Mouse (Mus musculus) left cerebral cortex, adult 6 months (tissue): Measurements from ENCODE around the gene Shpk. TPM values are rescaled to one million over a fixed set of nuclear protein-coding genes. Genes with fewer than 3 reads are reported as not detected.

Source experiments
- long read RNA-seq, 2 experiments: library from polyadenylated mRNA; unstranded; transcript quantifications; one replicate each; pipeline ENCODE4 v2.0.0; 2019 to 2020
- polyA plus RNA-seq: library from polyadenylated mRNA; unstranded; fragments of <200 nt; fragmentation: Nextera tagmentation; gene quantifications from 2 replicates; pipeline ENCODE4 v1.2.3, GENCODE M21; 2021

Shpk gene
- 1.3 and 1.4 TPM in 2 replicates for polyA plus RNA-seq
- long read RNA-seq, experiment 1, transcript Shpk-201 (7 exons, 2,808 nt) = major isoform, 17 of 23 reads
- long read RNA-seq, experiment 1, partial matches to known transcripts = 4 of 23 reads
- long read RNA-seq, experiment 1, other reads (novel, unspliced or antisense) = 2 of 23 reads
- long read RNA-seq, experiment 2, partial matches to known transcripts = 1 of 5 reads
- long read RNA-seq, experiment 2, other reads (novel, unspliced or antisense) = 0 of 5 reads

DNA sequence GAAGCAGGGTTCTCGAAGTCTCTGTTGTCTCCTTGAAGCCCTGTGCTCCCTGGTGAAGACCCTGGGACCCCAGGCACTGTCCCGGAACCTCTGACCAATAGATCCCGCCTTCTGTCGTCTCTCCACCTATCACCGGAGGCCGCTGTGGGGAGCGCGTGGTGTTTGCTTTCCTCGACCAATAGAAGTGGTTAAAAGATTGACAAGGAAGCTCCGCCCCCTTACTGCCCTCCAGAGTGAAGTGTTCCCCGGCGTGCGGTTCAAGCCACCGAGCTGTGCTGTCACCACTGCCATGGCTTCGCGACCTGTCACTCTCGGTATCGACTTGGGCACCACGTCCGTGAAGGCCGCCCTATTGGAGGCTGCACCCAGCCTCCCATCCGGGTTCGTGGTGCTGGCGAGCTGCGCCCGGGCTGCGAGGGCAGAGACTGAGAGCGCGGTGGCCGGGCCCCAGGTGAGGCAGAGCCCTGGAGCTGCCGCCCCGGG is at the start of gene Shpk:
Gene Shpk, plus strand, starts transcription at position 231 of the 483 bp plus-strand sequence.

GRCm38 (mm10) chr11:73159957-73160810 is 39.1 kb upstream of the Shpk start, which contains the start of gene P2rx5:
P2rx5 (plus strand) TSS chr11:73160421.

DNA sequence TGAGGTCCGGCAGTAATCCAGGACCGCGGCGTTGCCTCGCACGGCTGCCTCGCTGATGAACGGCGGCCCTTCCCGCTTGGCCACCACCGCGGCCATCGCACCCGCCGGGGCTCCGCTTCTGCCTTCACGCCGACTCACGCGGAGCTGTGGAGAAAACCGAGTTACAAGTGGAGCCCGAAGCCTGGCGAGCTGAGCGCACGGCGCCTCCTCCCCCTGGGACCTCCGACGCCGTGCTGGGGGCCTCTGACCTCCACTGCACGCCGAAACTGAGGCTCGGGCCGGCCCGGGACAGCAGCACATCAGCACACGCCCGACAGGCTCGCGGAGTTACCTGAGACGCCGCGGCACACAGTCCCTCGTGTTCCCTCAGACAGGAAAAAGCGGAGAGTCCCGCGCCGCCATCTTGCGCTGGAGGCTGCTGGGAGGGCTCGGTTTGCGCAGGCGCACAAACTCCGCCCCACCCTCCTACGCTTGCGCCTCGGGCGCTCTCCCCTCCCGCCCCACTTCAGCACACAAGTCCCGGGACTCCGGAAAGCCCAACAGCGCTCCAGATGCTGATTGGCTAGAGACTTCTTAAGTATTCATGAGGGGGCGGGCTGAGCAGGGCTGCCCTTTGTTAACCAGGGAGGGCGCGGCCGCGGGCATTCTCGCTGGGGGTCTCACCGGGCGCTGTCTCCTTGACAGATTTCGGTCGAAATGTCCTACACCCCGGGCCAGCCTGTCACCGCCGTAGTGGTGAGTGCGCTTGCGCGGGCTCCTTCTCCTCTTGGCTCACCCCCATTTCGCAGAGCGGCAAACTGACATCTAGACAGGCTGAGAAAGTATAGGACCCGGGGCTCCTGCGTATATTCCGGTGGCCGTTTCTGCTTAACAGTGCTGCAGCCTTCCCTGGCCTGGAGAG is 22.4 kb upstream of the Shpk start, which contains the start of the genes Emc6 and Tax1bp3:
Gene Emc6, minus strand, starts transcription at position 430 of the 901 bp plus-strand sequence.
Gene Tax1bp3, plus strand, starts transcription at position 476 of the 901 bp plus-strand sequence.

GRCm38 (mm10) chr11:73198603-73199229 is 544 bp upstream of the Shpk start, which contains the start of gene Ctns:
Ctns (minus strand) TSS chr11:73199042.

GRCm38 (mm10) chr11:73233992-73234391 is 34.7 kb downstream of the Shpk start, which contains the start of gene Trpv1:
Trpv1 (plus strand) TSS chr11:73234292.

GRCm38 (mm10) chr11:73267267-73267666 is 68.0 kb downstream of the Shpk start, which contains the start of gene Trpv3:
Trpv3 (plus strand) TSS chr11:73267388.

Other genes with a start within 250 kb of the Shpk start
- gene Atp2a3, start 238.3 kb upstream of the Shpk start, polyA plus RNA-seq = 1.3 and 1.6 TPM in 2 replicates
- 0.21 and 0.23 TPM in 2 replicates for gene P2rx1, start 200.4 kb upstream of the Shpk start, polyA plus RNA-seq
- gene Camkk1, start 180.5 kb upstream of the Shpk start, polyA plus RNA-seq = 62.5 and 73.7 TPM in 2 replicates
- 2.2 and 2.5 TPM in 2 replicates for gene Ncbp3, start 151.7 kb upstream of the Shpk start, polyA plus RNA-seq
- gene Itgae, start 108.9 kb upstream of the Shpk start, polyA plus RNA-seq = 0.09 and 0.11 TPM in 2 replicates
- gene Haspin, start 61.2 kb upstream of the Shpk start, polyA plus RNA-seq = 0.09 and 0.11 TPM in 2 replicates
- 0.35 and 0.81 TPM in 2 replicates for gene P2rx5, start 39.0 kb upstream of the Shpk start, polyA plus RNA-seq
- 70.0 and 84.2 TPM in 2 replicates for gene Emc6, start 22.4 kb upstream of the Shpk start, polyA plus RNA-seq
- gene Tax1bp3, start 22.4 kb upstream of the Shpk start, polyA plus RNA-seq = 10.2 and 11.4 TPM in 2 replicates
- gene Ctns, start 418 bp upstream of the Shpk start, polyA plus RNA-seq = 4.9 and 5.3 TPM in 2 replicates
- gene Trpv1, start 34.8 kb downstream of the Shpk start, polyA plus RNA-seq = not detected in 2 replicates
- gene Trpv3, start 67.9 kb downstream of the Shpk start, polyA plus RNA-seq = 0.10 and 0.16 TPM in 2 replicates
- gene Aspa, start 130.1 kb downstream of the Shpk start, polyA plus RNA-seq = 21.8 and 41.0 TPM in 2 replicates
- not detected in 2 replicates for gene Gm49340, start 130.3 kb downstream of the Shpk start, polyA plus RNA-seq
- not detected in 2 replicates for gene Spata22, start 130.3 kb downstream of the Shpk start, polyA plus RNA-seq
- not detected in 2 replicates for gene Olfr20, start 151.3 kb downstream of the Shpk start, polyA plus RNA-seq
- not detected in 2 replicates for gene Olfr376, start 171.8 kb downstream of the Shpk start, polyA plus RNA-seq
- not detected in 2 replicates for gene Olfr1, start 200.2 kb downstream of the Shpk start, polyA plus RNA-seq
- not detected in 2 replicates for gene Olfr378, start 229.0 kb downstream of the Shpk start, polyA plus RNA-seq